Mouse (Mus musculus): Measurements from ENCODE around the gene Rpl3l. TPM values are rescaled to one million over a fixed set of nuclear protein-coding genes. Genes with fewer than 3 reads are reported as not detected.

Gene Rpl3l
- not detected in 2 replicates for polyA plus RNA-seq (2012; ENCODE audit: insufficient read depth, insufficient read length, low replicate concordance, missing spikeins)

DNA sequence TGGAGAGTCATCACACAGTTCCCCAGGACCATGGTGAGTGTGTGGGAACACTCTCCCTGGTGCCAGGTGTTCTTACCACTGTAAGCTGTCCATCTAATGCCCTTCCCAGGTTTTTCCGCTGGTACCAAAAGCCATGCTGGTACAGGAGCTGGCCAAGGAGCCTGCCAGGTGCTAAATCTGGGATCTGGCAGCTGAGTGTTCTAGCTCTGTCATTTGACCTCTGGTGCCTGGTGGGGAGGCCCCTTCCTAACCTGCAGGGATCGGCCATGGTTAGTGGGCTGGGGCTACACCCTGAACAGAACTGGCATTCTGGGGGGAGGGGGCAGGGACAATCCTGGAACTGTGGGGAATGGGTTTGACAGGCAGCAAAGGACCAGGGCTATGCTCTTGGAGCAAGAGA, at the start of gene Rpl3l:
TSS of gene Rpl3l (plus strand) at position 203 of the 400 bp plus-strand sequence.
- Histone ChIP-seq H3K27ac (ENCODE audit: insufficient read depth, low read depth, low read length) (no peak within 1 kb of the TSS), H3K4me1 (ENCODE audit: control insufficient read depth, insufficient read depth, low read length) (peaks cover 5% of the 10 kb centered on the region), H3K4me3 (ENCODE audit: insufficient read depth, low read depth, low read length) (no peak within 1 kb of the TSS)
- TF ChIP-seq POLR2A (IDR thresholded peaks at IDR 0.05; ENCODE audit: insufficient read depth, low read depth, low read length) (no peak), CTCF (IDR thresholded peaks at IDR 0.05; ENCODE audit: insufficient read depth, low read depth, low read length) (no peak)
- WGBS, result 81% methylated on average over 2 of the region's 2 CpGs

DNA sequence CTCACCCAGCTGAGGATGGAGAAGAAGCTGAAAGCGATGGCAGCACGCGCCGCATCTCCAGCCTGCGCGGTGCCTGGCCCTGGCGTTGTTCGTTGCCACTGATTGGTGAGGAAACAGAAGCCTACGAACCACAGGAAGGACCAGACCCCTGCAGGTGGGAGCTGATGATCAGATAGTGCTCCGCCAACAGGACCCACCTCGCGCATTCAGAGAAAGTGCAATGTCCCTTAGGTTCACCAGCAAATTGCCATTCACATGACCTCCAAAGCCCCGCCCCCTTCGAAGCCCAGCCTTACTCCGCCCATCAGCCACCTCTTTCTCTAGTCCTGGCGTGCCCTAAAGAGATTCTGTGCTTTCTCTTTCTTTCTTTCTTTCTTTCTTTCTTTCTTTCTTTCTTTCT, 41.1 kb upstream of the Rpl3l start:
- Histone ChIP-seq H3K27ac (ENCODE audit: insufficient read depth, low read depth, low read length) (no peak overlapping the region), H3K4me1 (ENCODE audit: control insufficient read depth, insufficient read depth, low read length) (peaks cover 25% of the 10 kb centered on the region), H3K4me3 (ENCODE audit: insufficient read depth, low read depth, low read length) (no peak overlapping the region)
- TF ChIP-seq POLR2A (IDR thresholded peaks at IDR 0.05; ENCODE audit: insufficient read depth, low read depth, low read length) (no peak), CTCF (IDR thresholded peaks at IDR 0.05; ENCODE audit: insufficient read depth, low read depth, low read length) (no peak)
- 54% methylated on average over 16 of the region's 16 CpGs for WGBS

DNA sequence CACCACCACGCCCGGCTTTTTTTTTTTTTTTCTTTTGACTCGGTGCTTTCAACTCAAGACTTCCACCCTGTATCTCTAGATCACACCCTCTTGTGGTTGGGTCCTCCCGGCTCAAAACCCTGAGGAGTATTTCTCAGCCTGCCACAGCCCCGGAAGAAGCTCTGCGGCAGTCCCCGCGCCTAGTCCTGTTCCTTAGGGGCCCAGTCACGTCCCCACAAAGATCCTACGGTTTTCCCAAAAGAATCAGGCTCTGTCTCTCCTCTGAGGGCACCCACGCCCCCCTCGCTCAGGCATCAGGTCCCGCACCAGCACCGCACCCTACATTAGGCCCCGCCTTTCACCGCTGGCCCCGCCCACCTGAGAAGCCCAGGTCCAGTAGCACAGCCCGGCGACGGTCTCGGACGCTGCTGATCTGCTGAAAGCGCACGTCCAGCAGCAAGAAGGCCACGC, 40.4 kb upstream of the Rpl3l start:
- WGBS, result 11% methylated on average over 25 of the region's 25 CpGs
- Histone ChIP-seq H3K4me3 (ENCODE audit: insufficient read depth, low read depth, low read length) (peak overlapping the region; percentile 40), H3K27ac (ENCODE audit: insufficient read depth, low read depth, low read length) (no peak overlapping the region), H3K4me1 (ENCODE audit: control insufficient read depth, insufficient read depth, low read length) (peaks cover 25% of the 10 kb centered on the region)
- TF ChIP-seq POLR2A (IDR thresholded peaks at IDR 0.05; ENCODE audit: insufficient read depth, low read depth, low read length), result no peak
- TF ChIP-seq CTCF (IDR thresholded peaks at IDR 0.05; ENCODE audit: insufficient read depth, low read depth, low read length), result no peak

DNA sequence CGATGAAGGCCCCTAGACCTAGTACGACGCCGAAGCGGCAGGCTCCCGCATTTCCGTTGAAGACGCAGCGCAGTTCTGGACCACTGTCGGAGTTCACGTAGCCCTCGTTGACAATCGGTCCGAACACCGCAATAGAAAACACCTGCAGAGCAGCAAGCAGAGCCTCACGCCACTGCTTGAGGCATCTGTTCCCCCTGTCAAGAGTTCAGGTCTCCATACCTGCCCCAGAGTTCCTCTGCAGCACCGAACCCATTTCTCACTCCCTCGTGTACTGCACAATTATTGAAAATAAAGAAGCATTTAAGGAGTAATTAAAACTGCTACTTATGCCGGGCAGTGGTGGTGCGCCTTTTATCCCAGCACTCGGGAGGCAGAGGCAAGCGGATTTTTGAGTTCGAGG, 40.0 kb upstream of the Rpl3l start:
- Histone ChIP-seq H3K4me3 (ENCODE audit: insufficient read depth, low read depth, low read length) (peak overlapping the region; percentile 40), H3K4me1 (ENCODE audit: control insufficient read depth, insufficient read depth, low read length) (peaks cover 25% of the 10 kb centered on the region), H3K27ac (ENCODE audit: insufficient read depth, low read depth, low read length) (no peak overlapping the region)
- TF ChIP-seq POLR2A (IDR thresholded peaks at IDR 0.05; ENCODE audit: insufficient read depth, low read depth, low read length) (no peak), CTCF (IDR thresholded peaks at IDR 0.05; ENCODE audit: insufficient read depth, low read depth, low read length) (no peak)
- 25% methylated on average over 23 of the region's 23 CpGs for WGBS

DNA sequence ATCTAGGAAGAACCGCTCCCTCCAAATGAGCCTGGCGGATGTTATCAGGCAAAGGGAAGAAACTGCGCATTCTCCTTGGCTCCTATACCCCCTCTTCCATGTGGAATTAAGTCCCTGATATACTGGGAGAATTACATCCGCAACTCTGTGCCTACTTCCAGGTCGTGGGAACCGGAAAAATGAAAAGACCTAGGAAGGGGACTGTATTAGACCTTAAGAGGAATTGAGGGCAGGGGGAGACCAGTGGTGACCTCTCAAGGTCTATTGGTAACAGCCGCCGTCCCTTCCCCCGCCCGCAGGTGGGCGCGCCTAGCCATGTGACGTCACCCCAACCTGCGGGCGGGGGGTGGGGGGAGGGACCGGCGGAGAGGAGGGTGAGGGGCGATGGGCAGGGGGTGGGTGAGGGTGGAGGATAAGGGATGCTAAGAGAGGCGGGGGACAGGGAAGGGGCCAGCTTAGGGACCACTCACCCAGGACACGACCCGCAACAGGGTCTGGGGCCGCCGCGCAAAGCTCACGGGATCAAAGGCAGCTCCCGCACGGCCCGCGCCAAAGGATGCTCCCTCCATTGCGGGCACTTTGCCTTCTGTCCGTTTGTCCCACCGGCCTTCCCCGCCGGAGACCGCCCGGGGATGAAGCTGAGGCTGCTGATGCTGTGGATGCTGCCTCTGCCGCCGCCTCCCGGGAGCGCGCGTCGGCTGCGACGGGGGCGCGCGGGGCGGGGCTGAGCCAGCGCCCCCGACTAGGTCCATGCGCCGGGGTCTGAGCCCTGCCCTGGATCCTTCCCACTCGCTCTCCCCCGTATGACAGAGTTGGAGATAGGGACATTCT, 38.2 kb upstream of the Rpl3l start, which contains the start of gene Syngr3:
TSS of gene Syngr3 (minus strand) at position 705 of the 831 bp plus-strand sequence.
- TF ChIP-seq CTCF (IDR thresholded peaks at IDR 0.05; ENCODE audit: insufficient read depth, low read depth, low read length) (no peak), POLR2A (IDR thresholded peaks at IDR 0.05; ENCODE audit: insufficient read depth, low read depth, low read length) (peak; percentile 87)
- Histone ChIP-seq H3K27ac (ENCODE audit: insufficient read depth, low read depth, low read length) (peak within 1 kb of the TSS; percentile 93), H3K4me1 (ENCODE audit: control insufficient read depth, insufficient read depth, low read length) (peaks cover 25% of the 10 kb centered on the region), H3K4me3 (ENCODE audit: insufficient read depth, low read depth, low read length) (peak within 1 kb of the TSS; percentile 99)
- under 1% methylated on average over 55 of the region's 55 CpGs for WGBS

DNA sequence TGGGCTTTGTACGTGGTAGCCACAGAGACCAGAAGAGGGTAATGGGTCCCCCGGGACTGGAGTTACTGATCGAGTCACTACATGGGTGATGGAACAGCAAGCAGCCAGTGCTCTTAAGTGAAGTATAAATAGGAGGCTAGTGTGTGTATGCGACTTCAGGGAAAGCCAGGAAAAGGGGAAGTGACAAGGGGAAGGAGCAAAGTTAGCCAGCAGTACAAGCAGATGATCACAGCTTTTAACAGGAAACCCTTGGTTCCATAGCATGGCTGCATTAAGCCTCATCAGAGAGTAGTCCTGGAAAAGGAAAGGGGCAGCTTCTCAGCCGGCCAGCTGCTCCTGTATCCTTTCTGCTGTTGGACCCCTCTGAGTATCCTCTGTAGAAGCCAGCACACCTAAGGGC, 35.2 kb upstream of the Rpl3l start:
- TF ChIP-seq POLR2A (IDR thresholded peaks at IDR 0.05; ENCODE audit: insufficient read depth, low read depth, low read length) (no peak), CTCF (IDR thresholded peaks at IDR 0.05; ENCODE audit: insufficient read depth, low read depth, low read length) (no peak)
- no peak overlapping the region for H3K27ac ChIP-seq (ENCODE audit: insufficient read depth, low read depth, low read length)
- 88% methylated on average over 5 of the region's 5 CpGs for WGBS
- H3K4me1 ChIP-seq (ENCODE audit: control insufficient read depth, insufficient read depth, low read length), result peaks cover 16% of the 10 kb centered on the region
- no peak overlapping the region for H3K4me3 ChIP-seq (ENCODE audit: insufficient read depth, low read depth, low read length)

DNA sequence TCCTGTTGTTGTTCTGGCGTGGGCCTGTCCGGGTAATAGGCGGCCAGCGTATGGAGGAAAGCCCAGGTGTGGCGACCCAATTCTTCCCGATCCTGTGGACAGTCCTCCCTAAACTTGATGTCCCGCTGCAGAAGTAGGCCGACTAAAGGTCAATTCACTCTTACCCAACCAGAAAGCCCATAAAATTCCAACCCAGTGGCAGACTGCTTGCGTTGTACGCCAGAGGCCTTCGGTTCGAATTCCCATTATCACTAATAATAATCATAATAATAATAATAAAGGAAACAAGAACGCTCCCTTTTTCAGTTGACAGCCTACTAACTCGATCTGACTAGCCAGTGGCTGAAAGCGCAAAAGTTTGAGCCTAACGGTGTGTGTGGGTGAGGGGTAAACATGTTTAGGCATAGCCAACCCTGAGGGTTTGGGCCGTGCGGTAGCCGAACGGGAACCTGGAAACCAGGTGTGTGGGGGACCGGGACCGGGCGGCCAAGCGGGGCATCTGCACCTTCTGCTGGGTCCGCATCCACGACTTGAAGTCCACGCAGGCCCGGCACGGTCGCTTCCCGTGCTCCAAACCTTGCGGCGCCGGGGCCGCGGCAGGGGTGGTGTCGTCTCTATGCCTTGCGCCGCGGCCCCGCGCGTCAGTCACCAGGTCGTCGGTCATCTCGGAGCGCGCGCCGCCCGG, 32.2 kb upstream of the Rpl3l start:
- Histone ChIP-seq H3K4me1 (ENCODE audit: control insufficient read depth, insufficient read depth, low read length) (peaks cover 6% of the 10 kb centered on the region), H3K27ac (ENCODE audit: insufficient read depth, low read depth, low read length) (no peak overlapping the region), H3K4me3 (ENCODE audit: insufficient read depth, low read depth, low read length) (peak overlapping the region; percentile 91)
- 8% methylated on average over 51 of the region's 51 CpGs for WGBS
- TF ChIP-seq POLR2A (IDR thresholded peaks at IDR 0.05; ENCODE audit: insufficient read depth, low read depth, low read length) (no peak), CTCF (IDR thresholded peaks at IDR 0.05; ENCODE audit: insufficient read depth, low read depth, low read length) (no peak)

DNA sequence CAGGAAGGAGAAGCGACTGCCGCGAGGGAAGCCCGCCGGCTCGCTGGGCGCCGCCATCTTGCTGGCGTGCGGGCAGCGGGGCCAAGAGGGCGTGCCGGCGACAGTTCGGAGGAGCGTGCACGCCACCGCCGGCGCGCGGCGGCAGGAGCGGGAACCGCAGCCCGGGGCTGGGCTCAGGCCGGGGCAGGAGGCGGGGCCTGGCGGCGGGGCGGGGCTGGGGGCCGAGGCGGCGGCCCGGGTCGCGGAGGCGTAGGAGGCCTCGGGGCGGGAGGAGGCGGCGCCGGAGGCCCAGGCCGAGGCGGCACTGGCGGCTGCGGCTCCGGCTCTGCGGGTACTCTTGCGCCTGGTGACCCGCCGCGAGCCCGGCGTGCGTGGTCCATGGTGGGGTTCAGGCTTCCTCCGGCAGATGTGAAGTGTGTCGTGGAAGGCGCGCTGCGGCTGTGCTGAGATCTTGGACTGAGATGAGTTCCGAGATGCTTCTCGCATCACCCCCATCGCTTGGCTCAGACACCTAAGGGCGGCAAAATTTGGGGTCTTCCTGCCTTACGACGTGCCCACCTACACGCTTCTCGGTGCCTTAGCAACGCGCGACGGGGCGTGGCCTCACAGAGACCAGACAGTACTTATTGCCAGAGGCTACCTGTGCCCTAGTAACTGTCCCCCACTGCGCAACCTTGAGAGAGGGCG, 31.5 kb upstream of the Rpl3l start, which contains the start of the genes Gfer and Noxo1:
TSS of gene Gfer (minus strand) at position 146 of the 687 bp plus-strand sequence.
TSS of gene Noxo1 (plus strand) at position 224 of the 687 bp plus-strand sequence.
- TF ChIP-seq CTCF (IDR thresholded peaks at IDR 0.05; ENCODE audit: insufficient read depth, low read depth, low read length) (no peak), POLR2A (IDR thresholded peaks at IDR 0.05; ENCODE audit: insufficient read depth, low read depth, low read length) (peak; percentile 66)
- under 1% methylated on average over 68 of the region's 76 CpGs for WGBS

More for the DNA sequence above, 31.5 kb upstream of the Rpl3l start, which contains the start of the genes Gfer and Noxo1:
- peak within 1 kb of the TSS; percentile 91 for H3K4me3 ChIP-seq (ENCODE audit: insufficient read depth, low read depth, low read length)
- H3K27ac ChIP-seq (ENCODE audit: insufficient read depth, low read depth, low read length), result peak within 1 kb of the TSS; percentile 15; the same call in 1 of the 2 replicates
- peaks cover 6% of the 10 kb centered on the region for H3K4me1 ChIP-seq (ENCODE audit: control insufficient read depth, insufficient read depth, low read length)
